Mouse (Mus musculus) bone marrow, adult 2 months (tissue): ENCODE results near the gene Pop4. TPM values are rescaled to one million over a fixed set of nuclear protein-coding genes. Genes with fewer than 3 reads are reported as not detected.
A peak's percentile ranks its signal among the peaks of the same experiment; 100 is the strongest.

Source experiments
- H3K27ac ChIP-seq: fragments of 200-500 bp; 2 replicates; pipeline ENCODE4 v1.5.1; 2012; ENCODE audit warnings: low read depth, mild to moderate bottlenecking, control low read depth, inconsistent platforms, low read length; ENCODE audit not compliant: control insufficient read depth, poor library complexity, insufficient read depth
- H3K4me1 ChIP-seq: fragments of 200-500 bp; 2 replicates; pipeline ENCODE4 v1.6.1; 2011; ENCODE audit warnings: low read length; ENCODE audit not compliant: control insufficient read depth, insufficient read depth
- H3K4me3 ChIP-seq: fragments of 200-500 bp; replicated peaks from 2 replicates; pipeline ENCODE3; 2011; ENCODE audit warnings: mild to moderate bottlenecking, low read depth, low read length, control low read depth; ENCODE audit not compliant: control insufficient read depth
- CTCF ChIP-seq: fragments of 200-500 bp; IDR thresholded peaks from 2 replicates; pipeline ENCODE4 v1.5.1; 2011; ENCODE audit warnings: low read length, control low read depth; ENCODE audit not compliant: control insufficient read depth, insufficient read depth
- POLR2A ChIP-seq: fragments of 200-500 bp; IDR thresholded peaks from 2 replicates; pipeline ENCODE4 v1.6.1; 2011; ENCODE audit warnings: low read depth, mild to moderate bottlenecking, control low read depth, low read length, borderline replicate concordance; ENCODE audit not compliant: control insufficient read depth
- WGBS: fragments of 180-500 bp; shearing (Covaris S2); methylation state at CpG from one replicate; pipeline ENCODE4 v1.1.7; 2018; 5-methylcytosine and 5-hydroxymethylcytosine counted together
- polyA plus RNA-seq: library from polyadenylated mRNA; stranded (reverse); fragments of >200 nt; gene quantifications from 2 replicates; pipeline ENCODE4 v1.2.4, GENCODE M21; 2011; ENCODE audit warnings: low replicate concordance; ENCODE audit not compliant: missing spikeins, insufficient read depth, insufficient read length

Gene Pop4
- polyA plus RNA-seq, 1 experiment, result 24.1 TPM

- H3K27ac ChIP-seq, result peak overlapping the region; percentile 41
Observed at GRCm38 (mm10) chr7:38227181-38227899, 43.9 kb downstream of the Pop4 start.

GRCm38 (mm10) chr7:38226226-38226625, 45.0 kb downstream of the Pop4 start:
- Histone ChIP-seq H3K4me3 (no peak overlapping the region), H3K4me1 (peaks cover 2% of the 10 kb centered on the region), H3K27ac (no peak overlapping the region)
- WGBS, result 74% methylated on average over 2 of the region's 2 CpGs
- TF ChIP-seq CTCF (no peak), POLR2A (no peak)

More at GRCm38 (mm10) chr7:38227181-38227899, 43.9 kb downstream of the Pop4 start:
- TF ChIP-seq POLR2A, result no peak
- TF ChIP-seq CTCF, result no peak
- WGBS, result under 1% methylated on average over 25 of the region's 25 CpGs
- peaks cover 2% of the 10 kb centered on the region for H3K4me1 ChIP-seq
- H3K4me3 ChIP-seq, result peak overlapping the region; percentile 74

GRCm38 (mm10) chr7:38224577-38225369, 46.5 kb downstream of the Pop4 start:
- no peak overlapping the region for H3K27ac ChIP-seq
- peaks cover 2% of the 10 kb centered on the region for H3K4me1 ChIP-seq
- no peak overlapping the region for H3K4me3 ChIP-seq
- no peak for TF ChIP-seq CTCF
- no peak for TF ChIP-seq POLR2A
- 77% methylated on average over 13 of the region's 13 CpGs for WGBS

- Histone ChIP-seq H3K27ac (no peak overlapping the region), H3K4me1 (no peaks in the 10 kb centered on the region), H3K4me3 (no peak overlapping the region)
- 87% methylated on average over 7 of the region's 7 CpGs for WGBS
- TF ChIP-seq POLR2A, result no peak
- no peak for TF ChIP-seq CTCF
Observed at GRCm38 (mm10) chr7:38220866-38221265, 50.4 kb downstream of the Pop4 start.

- WGBS, result 80% methylated on average over 4 of the region's 4 CpGs
- TF ChIP-seq POLR2A (no peak), CTCF (no peak)
- no peak overlapping the region for H3K4me3 ChIP-seq
- peaks cover 3% of the 10 kb centered on the region; the same call in 1 of the 2 replicates for H3K4me1 ChIP-seq
- H3K27ac ChIP-seq, result no peak overlapping the region
Observed at GRCm38 (mm10) chr7:38219526-38219925, 51.7 kb downstream of the Pop4 start.

GRCm38 (mm10) chr7:38218631-38219367, 52.4 kb downstream of the Pop4 start:
- WGBS, result 64% methylated on average over 8 of the region's 8 CpGs
- no peak overlapping the region for H3K27ac ChIP-seq
- TF ChIP-seq CTCF (no peak), POLR2A (no peak)
- no peak overlapping the region for H3K4me3 ChIP-seq
- H3K4me1 ChIP-seq, result peaks cover 3% of the 10 kb centered on the region; the same call in 1 of the 2 replicates

GRCm38 (mm10) chr7:38217417-38218171, 53.6 kb downstream of the Pop4 start:
- Histone ChIP-seq H3K27ac (no peak overlapping the region), H3K4me3 (no peak overlapping the region), H3K4me1 (peaks cover 3% of the 10 kb centered on the region; the same call in 1 of the 2 replicates)
- WGBS, result 80% methylated on average over 5 of the region's 5 CpGs
- TF ChIP-seq CTCF (no peak), POLR2A (no peak)

GRCm38 (mm10) chr7:38215697-38216096, 55.5 kb downstream of the Pop4 start:
- no peak overlapping the region for H3K4me3 ChIP-seq
- H3K4me1 ChIP-seq, result peaks cover 3% of the 10 kb centered on the region; the same call in 1 of the 2 replicates
- no peak overlapping the region for H3K27ac ChIP-seq
- TF ChIP-seq POLR2A, result no peak
- no peak for TF ChIP-seq CTCF
- WGBS, result 78% methylated on average over 6 of the region's 6 CpGs
